Mouse (Mus musculus) erythroblast, embryonic 14.5 days (primary cell): ENCODE data around the gene Tlr8.

Experiments used
- GATA1 ChIP-seq: IDR thresholded peaks from 2 replicates; pipeline ENCODE4 v1.6.1; 2012; ENCODE audit warnings: low read length, inconsistent platforms, mixed read lengths
- TAL1 ChIP-seq: IDR thresholded peaks from 3 replicates; pipeline ENCODE4 v1.6.1; 2012; ENCODE audit warnings: low read length, inconsistent platforms, mixed read lengths

GRCm38 (mm10) chrX:167241736-167242135 lies 22.4 kb downstream of the Tlr8 start:
- TF ChIP-seq GATA1 (no peak), TAL1 (no peak)
